Mouse (Mus musculus): Measurements from ENCODE around the gene Ccdc62. TPM values are rescaled to one million over a fixed set of nuclear protein-coding genes. Genes with fewer than 3 reads are reported as not detected.
A peak's percentile ranks its signal among the peaks of the same experiment; 100 is the strongest.

Ccdc62 gene
- 6.0 and 6.4 TPM in 2 replicates for polyA plus RNA-seq (2014; fragmentation: Nextera tagmentation; extraction: Ambion mirVana)

DNA sequence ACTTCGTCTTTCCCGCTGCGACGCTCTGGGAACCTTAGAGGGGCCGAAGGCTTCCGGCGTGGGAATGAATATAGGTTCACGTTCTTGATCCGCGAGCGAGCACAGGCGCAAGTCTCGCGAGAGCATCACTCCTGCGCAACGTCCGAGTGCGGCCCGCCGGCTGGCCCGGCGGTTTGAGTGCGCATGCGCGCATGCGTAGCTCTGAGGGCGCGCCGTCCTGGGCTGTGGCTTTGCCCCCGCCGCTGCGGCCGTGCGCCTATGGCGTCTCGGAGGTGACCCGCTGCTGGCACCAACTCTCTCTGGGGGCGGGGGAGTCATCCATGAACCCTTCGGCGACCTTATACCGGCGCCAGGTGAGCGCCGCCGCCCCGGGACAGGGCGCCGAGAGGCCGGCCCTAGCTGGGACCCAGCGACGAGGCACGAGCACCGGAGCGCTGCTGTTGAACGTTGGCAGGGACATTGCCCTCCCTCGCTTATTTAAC, at the start of gene Ccdc62:
TSS of gene Ccdc62 (plus strand) at position 172 of the 482 bp plus-strand sequence.
- Histone ChIP-seq H3K27ac (ENCODE audit: low read depth, low read length) (peak within 1 kb of the TSS; percentile 87), H3K36me3 (ENCODE audit: control insufficient read depth, insufficient read depth, low read length) (peaks cover 16% of the 10 kb centered on the region), H3K4me3 (ENCODE audit: low read depth, low read length) (peak within 1 kb of the TSS; percentile 77), H3K9me3 (replicated peaks; ENCODE audit: control insufficient read depth, low read length) (no peaks in the 10 kb centered on the region), H3K9ac (ENCODE audit: low read depth, low read length) (peak within 1 kb of the TSS; percentile 97), H3K4me2 (peak within 1 kb of the TSS; percentile 88), H3K4me1 (ENCODE audit: control insufficient read depth, insufficient read depth, low read length) (peaks cover 7% of the 10 kb centered on the region; the same call in 1 of the 2 replicates), H3K27me3 (ENCODE audit: control insufficient read depth, insufficient read depth, low read length) (no peaks in the 10 kb centered on the region)
- peak; percentile 93 for ATAC-seq (replicated peaks; ENCODE audit: insufficient number of reproducible peaks, low FRiP score, low TSS enrichment)
- under 1% methylated on average over 56 of the region's 56 CpGs for WGBS (ENCODE audit: insufficient replicate concordance)

DNA sequence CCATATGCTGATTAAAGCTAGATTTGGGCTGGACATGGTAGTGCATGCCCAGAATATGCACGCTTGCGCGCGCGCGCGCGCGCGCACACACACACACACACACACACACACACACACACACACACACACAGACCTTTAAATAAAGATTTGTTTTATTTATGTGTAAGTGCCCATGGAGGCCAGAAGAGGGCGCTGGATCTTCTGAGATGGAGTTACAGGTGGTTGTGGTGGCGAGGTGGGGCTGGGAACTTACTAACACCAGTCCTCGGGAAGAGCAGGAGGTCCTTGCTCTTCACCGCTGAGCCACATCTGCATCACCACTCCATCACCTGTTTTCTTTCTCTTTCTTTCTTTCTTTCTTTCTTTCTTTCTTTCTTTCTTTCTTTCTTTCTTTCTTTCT, 49.7 kb upstream of the Ccdc62 start:
- no peaks in the 10 kb centered on the region for H3K9me3 ChIP-seq (replicated peaks; ENCODE audit: control insufficient read depth, low read length)
- peaks cover 2% of the 10 kb centered on the region; the same call in 1 of the 2 replicates for H3K27me3 ChIP-seq (ENCODE audit: control insufficient read depth, insufficient read depth, low read length)
- H3K4me1 ChIP-seq (ENCODE audit: control insufficient read depth, insufficient read depth, low read length): no peaks in the 10 kb centered on the region
- H3K4me2 ChIP-seq: no peak overlapping the region
- H3K27ac ChIP-seq (ENCODE audit: low read depth, low read length): no peak overlapping the region
- WGBS (ENCODE audit: insufficient replicate concordance): 81% methylated on average over 12 of the region's 14 CpGs
- H3K9ac ChIP-seq (ENCODE audit: low read depth, low read length): no peak overlapping the region
- ATAC-seq (replicated peaks; ENCODE audit: insufficient number of reproducible peaks, low FRiP score, low TSS enrichment): no peak
- no peak overlapping the region for H3K4me3 ChIP-seq (ENCODE audit: low read depth, low read length)
- no peaks in the 10 kb centered on the region for H3K36me3 ChIP-seq (ENCODE audit: control insufficient read depth, insufficient read depth, low read length)

DNA sequence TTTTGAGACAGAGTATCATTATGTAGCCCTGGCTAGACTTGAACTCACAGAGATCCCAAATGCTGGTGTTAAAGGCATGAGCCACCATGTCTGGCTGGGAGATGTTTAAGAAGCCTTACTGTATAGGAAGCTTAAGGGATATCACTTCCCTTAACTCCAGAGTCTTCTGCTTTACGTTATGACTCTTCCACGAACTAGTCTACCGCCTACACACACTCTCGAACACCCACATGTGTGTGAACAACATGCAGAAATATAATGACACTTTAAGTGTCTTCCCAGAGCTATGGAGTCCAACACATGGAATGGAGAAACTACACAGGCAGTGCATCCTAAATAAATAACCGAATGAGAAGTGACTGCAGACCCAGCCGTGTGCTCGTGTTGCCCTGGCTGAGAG, 46.6 kb upstream of the Ccdc62 start:
- no peaks in the 10 kb centered on the region for H3K36me3 ChIP-seq (ENCODE audit: control insufficient read depth, insufficient read depth, low read length)
- no peaks in the 10 kb centered on the region for H3K9me3 ChIP-seq (replicated peaks; ENCODE audit: control insufficient read depth, low read length)
- no peak for ATAC-seq (replicated peaks; ENCODE audit: insufficient number of reproducible peaks, low FRiP score, low TSS enrichment)
- H3K4me2 ChIP-seq: no peak overlapping the region
- no peak overlapping the region for H3K4me3 ChIP-seq (ENCODE audit: low read depth, low read length)
- no peak overlapping the region for H3K27ac ChIP-seq (ENCODE audit: low read depth, low read length)
- H3K4me1 ChIP-seq (ENCODE audit: control insufficient read depth, insufficient read depth, low read length): no peaks in the 10 kb centered on the region
- H3K9ac ChIP-seq (ENCODE audit: low read depth, low read length): no peak overlapping the region
- peaks cover 2% of the 10 kb centered on the region; the same call in 1 of the 2 replicates for H3K27me3 ChIP-seq (ENCODE audit: control insufficient read depth, insufficient read depth, low read length)
- 72% methylated on average over 7 of the region's 7 CpGs for WGBS (ENCODE audit: insufficient replicate concordance)

DNA sequence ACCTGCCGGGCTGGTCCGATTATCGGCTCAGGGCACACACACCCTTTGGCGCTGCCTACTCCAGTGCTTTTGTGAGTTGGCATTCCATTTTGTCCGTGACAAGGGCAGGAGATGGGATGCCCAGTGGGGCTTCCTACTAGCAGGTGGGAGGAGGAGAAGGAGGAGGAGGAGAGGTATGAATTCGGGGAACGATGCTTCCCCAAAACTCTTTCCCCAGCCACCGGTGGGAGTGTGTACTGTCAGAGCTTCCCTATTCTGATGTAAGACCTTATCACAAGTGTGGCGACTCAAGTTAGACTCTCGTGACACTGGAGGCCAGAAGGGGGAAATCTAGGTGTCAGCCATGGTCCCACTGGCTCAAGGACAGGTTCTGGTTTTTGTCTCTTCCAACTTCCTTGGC, 46.1 kb upstream of the Ccdc62 start:
- H3K36me3 ChIP-seq (ENCODE audit: control insufficient read depth, insufficient read depth, low read length): no peaks in the 10 kb centered on the region
- no peaks in the 10 kb centered on the region for H3K9me3 ChIP-seq (replicated peaks; ENCODE audit: control insufficient read depth, low read length)
- H3K4me1 ChIP-seq (ENCODE audit: control insufficient read depth, insufficient read depth, low read length): no peaks in the 10 kb centered on the region
- no peak overlapping the region for H3K4me2 ChIP-seq
- 66% methylated on average over 10 of the region's 10 CpGs for WGBS (ENCODE audit: insufficient replicate concordance)
- H3K4me3 ChIP-seq (ENCODE audit: low read depth, low read length): no peak overlapping the region
- no peak overlapping the region for H3K9ac ChIP-seq (ENCODE audit: low read depth, low read length)
- peaks cover 1% of the 10 kb centered on the region; the same call in 1 of the 2 replicates for H3K27me3 ChIP-seq (ENCODE audit: control insufficient read depth, insufficient read depth, low read length)
- no peak overlapping the region for H3K27ac ChIP-seq (ENCODE audit: low read depth, low read length)
- ATAC-seq (replicated peaks; ENCODE audit: insufficient number of reproducible peaks, low FRiP score, low TSS enrichment): no peak

DNA sequence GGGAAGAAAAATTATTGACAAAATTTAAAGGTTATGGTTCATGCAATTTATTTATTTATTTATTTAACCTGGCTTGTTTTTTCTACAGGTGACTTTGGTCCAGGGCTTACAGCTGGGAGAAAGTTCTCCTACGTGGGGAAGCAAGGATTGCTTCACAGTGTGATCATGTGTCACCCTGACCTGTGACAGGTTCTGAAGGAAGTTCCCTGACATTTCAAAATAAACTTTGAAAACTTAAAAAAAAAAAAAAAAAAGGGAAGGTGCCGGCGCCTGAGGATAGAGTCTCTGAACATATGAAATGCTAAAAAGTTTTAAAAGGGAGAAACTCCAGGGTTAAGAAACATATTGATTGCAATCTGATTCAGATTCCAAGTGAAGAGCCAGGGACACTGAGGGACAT, 44.1 kb upstream of the Ccdc62 start:
- Histone ChIP-seq H3K27me3 (ENCODE audit: control insufficient read depth, insufficient read depth, low read length) (no peaks in the 10 kb centered on the region), H3K4me1 (ENCODE audit: control insufficient read depth, insufficient read depth, low read length) (no peaks in the 10 kb centered on the region), H3K4me2 (no peak overlapping the region), H3K27ac (ENCODE audit: low read depth, low read length) (no peak overlapping the region), H3K4me3 (ENCODE audit: low read depth, low read length) (no peak overlapping the region), H3K9me3 (replicated peaks; ENCODE audit: control insufficient read depth, low read length) (no peaks in the 10 kb centered on the region), H3K36me3 (ENCODE audit: control insufficient read depth, insufficient read depth, low read length) (no peaks in the 10 kb centered on the region), H3K9ac (ENCODE audit: low read depth, low read length) (no peak overlapping the region)
- WGBS (ENCODE audit: insufficient replicate concordance): 65% methylated on average over 3 of the region's 3 CpGs
- ATAC-seq (replicated peaks; ENCODE audit: insufficient number of reproducible peaks, low FRiP score, low TSS enrichment): no peak

DNA sequence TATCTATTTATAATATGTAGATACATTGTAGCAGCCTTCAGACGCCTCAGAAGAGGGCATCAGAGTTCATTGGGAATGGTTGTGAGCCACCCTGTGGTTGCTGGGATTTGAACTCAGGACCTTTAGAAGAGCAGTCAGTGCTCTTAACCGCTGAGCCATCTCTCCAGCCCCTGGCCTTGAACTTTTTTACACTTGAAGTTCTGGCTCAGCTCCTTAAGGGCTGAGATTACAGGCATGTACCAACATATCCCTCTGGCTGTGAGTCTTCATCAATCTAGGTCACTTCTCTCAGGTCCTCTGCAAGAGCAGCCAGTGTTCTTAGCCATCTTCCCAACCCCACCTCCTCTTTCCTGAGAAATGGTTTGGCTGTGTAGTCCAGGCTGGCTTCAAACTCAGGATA, 40.2 kb upstream of the Ccdc62 start:
- no peaks in the 10 kb centered on the region for H3K27me3 ChIP-seq (ENCODE audit: control insufficient read depth, insufficient read depth, low read length)
- 71% methylated on average over 2 of the region's 2 CpGs for WGBS (ENCODE audit: insufficient replicate concordance)
- H3K9ac ChIP-seq (ENCODE audit: low read depth, low read length): no peak overlapping the region
- no peak for ATAC-seq (replicated peaks; ENCODE audit: insufficient number of reproducible peaks, low FRiP score, low TSS enrichment)
- H3K4me2 ChIP-seq: no peak overlapping the region
- H3K4me3 ChIP-seq (ENCODE audit: low read depth, low read length): no peak overlapping the region
- H3K4me1 ChIP-seq (ENCODE audit: control insufficient read depth, insufficient read depth, low read length): no peaks in the 10 kb centered on the region
- no peaks in the 10 kb centered on the region for H3K9me3 ChIP-seq (replicated peaks; ENCODE audit: control insufficient read depth, low read length)
- no peak overlapping the region for H3K27ac ChIP-seq (ENCODE audit: low read depth, low read length)
- no peaks in the 10 kb centered on the region for H3K36me3 ChIP-seq (ENCODE audit: control insufficient read depth, insufficient read depth, low read length)

DNA sequence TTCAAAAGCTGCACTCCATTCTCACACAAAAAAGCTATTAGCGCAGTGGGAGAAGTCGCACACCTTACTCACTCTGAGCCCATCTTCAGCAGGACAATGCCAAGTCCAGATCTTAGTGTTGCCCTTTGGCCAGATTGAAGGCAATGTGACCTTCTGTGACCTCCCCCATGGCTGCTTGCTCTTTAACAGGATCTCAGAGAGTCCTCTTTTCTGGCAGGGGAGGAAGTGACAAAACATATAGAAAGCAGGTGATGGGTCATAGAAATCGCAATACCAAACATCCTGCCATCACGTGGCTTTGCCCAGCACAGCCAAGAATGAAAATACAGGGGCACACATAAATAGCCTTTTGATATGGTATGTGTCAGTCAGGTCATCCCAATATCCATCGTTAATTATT, 39.5 kb upstream of the Ccdc62 start:
- WGBS (ENCODE audit: insufficient replicate concordance): 83% methylated on average over 5 of the region's 5 CpGs
- Histone ChIP-seq H3K27ac (ENCODE audit: low read depth, low read length) (no peak overlapping the region), H3K27me3 (ENCODE audit: control insufficient read depth, insufficient read depth, low read length) (no peaks in the 10 kb centered on the region), H3K4me1 (ENCODE audit: control insufficient read depth, insufficient read depth, low read length) (no peaks in the 10 kb centered on the region), H3K4me3 (ENCODE audit: low read depth, low read length) (no peak overlapping the region), H3K4me2 (no peak overlapping the region), H3K36me3 (ENCODE audit: control insufficient read depth, insufficient read depth, low read length) (no peaks in the 10 kb centered on the region), H3K9ac (ENCODE audit: low read depth, low read length) (no peak overlapping the region), H3K9me3 (replicated peaks; ENCODE audit: control insufficient read depth, low read length) (no peaks in the 10 kb centered on the region)
- ATAC-seq (replicated peaks; ENCODE audit: insufficient number of reproducible peaks, low FRiP score, low TSS enrichment): no peak

DNA sequence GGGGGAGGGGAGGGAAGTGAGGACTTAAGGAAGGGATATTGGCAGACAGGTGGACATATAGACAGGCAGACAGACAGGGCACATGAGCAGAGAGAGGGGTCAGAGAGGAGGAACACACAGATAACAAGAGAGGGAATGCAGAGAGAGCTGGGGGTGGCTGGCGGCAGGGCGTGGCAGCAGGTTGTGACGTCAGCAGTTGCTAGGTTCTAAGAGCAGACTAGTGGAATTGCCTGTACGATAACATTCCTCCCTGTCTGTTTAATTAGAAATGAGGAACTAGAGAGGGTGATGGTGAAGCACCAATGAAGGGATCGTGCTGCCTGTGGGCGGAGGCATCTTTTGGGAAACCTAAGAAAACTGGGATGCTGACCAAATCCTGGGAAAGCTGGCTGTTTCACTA, 38.8 kb upstream of the Ccdc62 start:
- Histone ChIP-seq H3K36me3 (ENCODE audit: control insufficient read depth, insufficient read depth, low read length) (no peaks in the 10 kb centered on the region), H3K27ac (ENCODE audit: low read depth, low read length) (no peak overlapping the region), H3K4me2 (no peak overlapping the region), H3K4me3 (ENCODE audit: low read depth, low read length) (no peak overlapping the region), H3K9me3 (replicated peaks; ENCODE audit: control insufficient read depth, low read length) (no peaks in the 10 kb centered on the region), H3K27me3 (ENCODE audit: control insufficient read depth, insufficient read depth, low read length) (no peaks in the 10 kb centered on the region), H3K9ac (ENCODE audit: low read depth, low read length) (no peak overlapping the region), H3K4me1 (ENCODE audit: control insufficient read depth, insufficient read depth, low read length) (no peaks in the 10 kb centered on the region)
- 36% methylated on average over 6 of the region's 6 CpGs for WGBS (ENCODE audit: insufficient replicate concordance)
- no peak for ATAC-seq (replicated peaks; ENCODE audit: insufficient number of reproducible peaks, low FRiP score, low TSS enrichment)

DNA sequence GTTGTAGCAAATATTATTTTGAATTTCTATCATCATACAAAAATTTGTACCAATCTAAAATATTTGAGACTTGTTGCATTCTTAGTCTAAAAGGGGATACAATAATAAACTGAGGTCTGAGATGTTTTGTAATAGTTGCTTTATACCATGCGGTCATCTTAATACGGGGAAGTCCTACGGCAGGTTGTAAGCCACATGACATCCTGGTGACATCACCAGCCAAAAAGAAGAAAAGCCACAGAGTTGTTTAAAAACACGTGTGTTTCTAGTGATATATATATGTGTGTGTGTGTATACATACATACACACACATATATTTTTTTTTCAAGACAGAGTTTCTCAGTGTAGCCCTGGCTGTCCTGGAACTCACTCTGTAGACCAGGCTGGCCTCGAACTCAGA, 37.0 kb upstream of the Ccdc62 start:
- H3K4me2 ChIP-seq: no peak overlapping the region
- no peak overlapping the region for H3K9ac ChIP-seq (ENCODE audit: low read depth, low read length)
- no peak for ATAC-seq (replicated peaks; ENCODE audit: insufficient number of reproducible peaks, low FRiP score, low TSS enrichment)
- H3K4me3 ChIP-seq (ENCODE audit: low read depth, low read length): no peak overlapping the region
- H3K36me3 ChIP-seq (ENCODE audit: control insufficient read depth, insufficient read depth, low read length): no peaks in the 10 kb centered on the region
- H3K27ac ChIP-seq (ENCODE audit: low read depth, low read length): no peak overlapping the region
- no peaks in the 10 kb centered on the region for H3K4me1 ChIP-seq (ENCODE audit: control insufficient read depth, insufficient read depth, low read length)
- no peaks in the 10 kb centered on the region for H3K9me3 ChIP-seq (replicated peaks; ENCODE audit: control insufficient read depth, low read length)
- 88% methylated on average over 5 of the region's 5 CpGs for WGBS (ENCODE audit: insufficient replicate concordance)
- no peaks in the 10 kb centered on the region for H3K27me3 ChIP-seq (ENCODE audit: control insufficient read depth, insufficient read depth, low read length)
